Mouse (Mus musculus) mature B cell (primary cell): ENCODE measurements around the gene Gm11214.

Source experiments
- in situ Hi-C: fragments of 300-500 bp; cut with MboI; formaldehyde crosslinking; loops from 2 replicates; pipeline ENCODE4 v1.14.3; 2019

Gm11214 gene

DNA sequence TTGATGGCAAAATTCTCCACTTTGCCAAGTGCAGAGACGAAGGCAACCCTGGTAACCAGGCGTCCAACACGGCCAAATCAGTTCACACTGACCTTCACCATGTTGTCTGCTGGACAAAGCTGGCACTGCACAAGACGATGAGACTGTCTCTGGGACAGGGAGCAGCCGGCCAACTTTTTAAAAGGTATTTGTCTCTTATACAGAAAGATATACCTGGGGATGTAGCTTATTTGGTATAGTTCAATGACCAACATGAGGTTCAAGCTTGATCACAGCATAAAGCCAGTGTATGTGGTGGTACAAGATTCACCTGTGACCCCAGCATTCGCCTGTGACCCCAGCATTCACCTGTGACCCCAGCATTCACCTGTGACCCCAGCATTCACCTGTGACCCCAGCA is at the start of gene Gm11214:
Gene Gm11214 (minus strand): TSS at position 101 of the 400 bp plus-strand sequence.
- in situ Hi-C loops: no loop called here

DNA sequence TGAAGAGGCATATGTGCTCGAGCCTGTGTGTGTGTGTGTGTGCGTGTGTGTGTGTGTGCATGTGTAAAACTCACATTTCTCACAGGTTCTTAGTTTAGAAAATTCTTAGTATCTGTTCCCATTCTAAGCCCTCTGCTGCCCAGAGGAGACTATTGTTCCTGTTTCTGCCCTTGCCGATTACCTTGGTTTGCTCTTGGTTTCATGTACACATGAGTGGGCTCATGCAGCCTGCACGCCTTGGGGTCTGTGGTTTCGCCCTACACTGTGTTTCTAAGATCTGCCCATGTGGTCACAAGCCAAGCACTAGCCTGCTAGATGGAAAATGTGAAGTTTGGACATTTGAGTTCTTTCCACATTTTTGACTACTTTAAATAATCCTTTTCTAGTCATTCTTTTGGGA is 48.7 kb upstream of the Gm11214 start:
- in situ Hi-C loops: no loop called here

DNA sequence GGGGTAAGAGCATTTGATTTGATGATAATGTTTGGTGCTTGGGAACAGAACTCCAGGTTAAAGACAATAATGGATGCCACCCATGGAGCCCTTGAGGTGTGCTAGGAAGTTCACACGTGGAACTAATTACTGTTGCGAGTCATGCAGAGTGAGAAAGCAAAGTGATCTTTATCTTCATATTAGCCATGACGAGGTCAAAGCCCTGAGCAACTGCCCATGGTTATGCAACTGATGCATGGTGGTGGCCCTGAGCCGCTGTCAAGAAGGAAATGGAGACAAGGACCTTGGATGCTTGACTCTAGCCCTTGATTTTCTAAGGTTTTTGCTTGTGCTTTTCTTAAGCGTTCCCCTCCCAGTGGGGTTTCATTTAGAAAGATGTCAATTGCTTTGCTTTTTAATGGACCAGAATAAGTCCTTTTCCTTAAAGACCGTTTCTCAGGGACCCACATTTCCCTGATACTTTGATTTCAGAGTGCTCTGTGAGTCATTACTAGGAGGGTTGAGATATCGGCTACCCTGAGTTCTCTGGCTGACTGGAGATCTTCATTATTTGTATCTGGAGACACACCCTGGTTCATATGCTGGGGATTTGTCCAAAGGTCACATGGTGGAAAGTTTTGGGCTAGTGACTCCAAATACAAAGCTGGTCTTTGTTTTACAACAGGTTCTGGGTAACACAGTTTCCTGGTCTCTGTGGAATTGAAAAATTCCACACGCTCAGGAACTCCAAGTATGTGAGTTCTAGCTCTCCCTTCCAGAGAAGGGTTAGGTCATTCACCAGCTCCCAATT is 47.4 kb upstream of the Gm11214 start:
- in situ Hi-C loops: no loop called here

DNA sequence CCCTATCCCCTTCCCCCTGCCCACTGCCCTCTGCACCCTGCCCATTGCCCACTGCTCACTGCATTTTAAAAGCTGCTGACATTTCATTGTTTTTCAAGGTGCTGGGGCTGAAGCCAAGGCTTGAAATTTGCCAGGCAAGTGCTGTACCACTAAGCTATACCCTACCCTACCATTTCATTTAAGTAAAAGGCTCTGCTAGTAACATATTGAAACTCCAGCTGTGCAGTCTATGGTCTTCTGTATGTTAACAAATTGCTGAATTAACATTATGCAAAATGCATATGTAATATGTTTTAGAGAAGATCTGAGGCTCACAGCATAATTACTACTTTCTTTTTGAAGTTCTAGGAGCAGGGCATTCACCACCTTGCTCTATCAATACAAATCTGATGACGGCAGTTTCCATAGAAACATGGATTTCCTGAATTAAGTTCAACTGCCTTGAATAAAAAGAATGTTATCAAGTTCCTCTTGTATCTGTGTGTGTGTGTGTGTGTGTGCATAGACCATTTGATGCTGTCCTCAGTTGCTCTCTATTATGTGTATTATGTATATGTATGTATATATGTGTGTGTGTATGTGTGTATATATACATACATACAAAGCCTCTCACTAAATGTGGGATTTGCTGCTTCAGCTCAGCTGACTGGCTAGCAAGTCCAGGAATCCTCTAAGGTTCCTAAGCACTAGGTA is 43.2 kb upstream of the Gm11214 start:
- in situ Hi-C loops: no loop called here

DNA sequence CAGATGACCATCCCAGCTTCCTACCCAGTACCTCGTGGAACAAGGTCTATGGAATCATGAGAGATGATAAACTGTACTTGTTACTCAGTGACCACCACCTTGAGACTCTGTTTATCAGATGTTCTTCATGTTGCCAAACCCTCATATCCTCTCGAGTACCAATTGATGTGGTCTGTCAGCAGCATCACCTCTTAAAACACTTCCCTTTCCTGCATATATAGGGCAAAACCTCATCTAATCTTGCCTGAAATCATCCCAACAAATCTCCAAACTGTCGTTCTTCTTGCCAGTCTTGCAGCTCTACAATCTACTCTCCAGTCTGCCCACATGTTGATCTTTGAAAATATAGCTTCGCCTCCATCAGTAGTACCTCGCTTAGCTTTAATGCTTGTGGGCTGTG is 41.1 kb upstream of the Gm11214 start:
- in situ Hi-C loops: no loop called here

DNA sequence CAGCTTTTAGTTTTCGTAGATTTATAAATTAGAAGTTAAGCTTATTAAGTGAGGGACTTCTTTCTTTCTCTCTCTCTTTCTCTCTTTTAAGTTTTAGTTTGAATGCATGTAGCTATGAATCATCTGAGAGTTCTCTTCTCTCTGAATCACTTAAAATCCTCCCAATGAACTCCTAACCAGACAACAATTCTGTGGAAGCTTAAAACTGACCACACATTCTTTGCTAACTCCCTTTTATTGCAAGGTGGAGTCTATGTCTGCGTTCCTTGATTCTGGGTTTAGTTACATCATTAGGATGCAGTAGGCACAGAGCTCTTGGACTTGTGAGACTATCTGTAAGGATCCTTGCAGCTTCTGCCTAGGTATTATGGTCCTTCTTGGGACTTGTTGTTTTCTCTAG is 40.5 kb upstream of the Gm11214 start:
- in situ Hi-C loops: no loop called here

DNA sequence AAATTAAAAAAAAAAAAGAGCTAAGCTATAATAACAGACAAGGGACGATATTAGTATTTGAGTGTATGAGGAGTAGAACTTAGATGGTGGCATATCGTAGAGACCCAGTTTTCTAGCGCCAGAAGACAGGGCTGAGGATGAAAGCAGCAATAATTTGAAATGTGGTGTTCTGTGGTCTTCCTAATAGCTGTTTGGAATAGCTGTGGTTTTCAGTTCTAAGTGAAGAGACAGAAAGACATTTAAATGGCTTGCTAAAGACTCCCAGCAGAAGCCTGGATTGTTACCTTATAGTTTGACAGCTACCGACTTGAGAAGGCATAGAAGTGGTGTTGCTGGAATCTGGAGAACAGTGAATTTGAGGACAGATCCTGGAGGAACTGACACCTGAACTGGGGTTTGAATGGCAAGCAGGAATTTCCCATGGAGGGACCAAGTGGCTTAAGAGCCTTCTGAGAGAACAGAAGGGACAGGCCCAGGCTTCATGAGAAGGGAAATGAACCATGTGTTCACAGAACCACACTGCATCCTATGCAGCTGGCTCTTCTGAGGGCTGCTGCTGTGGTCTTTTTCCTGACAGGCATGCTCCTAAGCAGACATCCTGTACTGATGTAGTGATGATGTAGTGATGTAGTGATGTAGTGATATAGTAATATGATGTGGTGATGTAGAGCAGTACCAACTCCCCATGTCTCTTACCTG is 39.0 kb upstream of the Gm11214 start:
- in situ Hi-C loops: no loop called here

DNA sequence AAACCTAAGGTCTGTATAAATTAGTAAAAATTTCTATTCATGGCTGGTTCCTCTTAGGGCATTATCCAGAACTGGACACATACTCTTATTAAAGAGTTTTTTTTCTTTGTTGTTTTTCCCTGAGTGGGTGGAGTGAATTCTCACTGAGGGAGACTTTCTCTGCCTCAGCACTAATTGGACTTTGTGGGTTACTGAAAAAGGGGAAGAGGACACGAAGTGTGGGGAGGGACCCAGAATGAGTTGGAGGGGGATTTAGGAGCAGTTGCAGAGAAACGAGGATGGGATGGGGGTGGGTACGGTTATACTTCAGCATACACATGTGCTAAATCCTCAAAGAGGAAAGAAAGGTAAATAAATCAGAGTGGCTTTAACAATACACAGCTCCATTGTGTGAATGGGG is 36.6 kb upstream of the Gm11214 start:
- in situ Hi-C loops: no loop called here

DNA sequence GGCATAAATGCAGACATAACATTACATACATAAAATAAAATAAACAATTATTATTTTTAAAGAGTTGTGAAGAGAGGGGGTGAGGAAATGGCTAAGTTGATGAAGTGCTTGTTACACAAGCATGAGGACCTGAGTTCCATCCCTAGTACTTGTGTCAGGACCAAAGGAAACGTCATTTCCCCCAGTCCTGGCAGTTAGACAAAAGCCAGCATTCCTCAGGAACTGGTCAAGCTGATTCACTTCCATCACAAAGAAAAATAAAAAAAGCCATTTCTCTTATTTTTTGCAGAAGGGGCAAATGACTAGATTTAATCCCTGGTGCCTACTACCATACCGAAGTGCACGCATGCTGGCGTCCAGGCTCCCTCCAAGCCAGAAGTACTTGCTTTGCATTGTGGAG is 33.7 kb upstream of the Gm11214 start:
- in situ Hi-C loops: no loop called here

DNA sequence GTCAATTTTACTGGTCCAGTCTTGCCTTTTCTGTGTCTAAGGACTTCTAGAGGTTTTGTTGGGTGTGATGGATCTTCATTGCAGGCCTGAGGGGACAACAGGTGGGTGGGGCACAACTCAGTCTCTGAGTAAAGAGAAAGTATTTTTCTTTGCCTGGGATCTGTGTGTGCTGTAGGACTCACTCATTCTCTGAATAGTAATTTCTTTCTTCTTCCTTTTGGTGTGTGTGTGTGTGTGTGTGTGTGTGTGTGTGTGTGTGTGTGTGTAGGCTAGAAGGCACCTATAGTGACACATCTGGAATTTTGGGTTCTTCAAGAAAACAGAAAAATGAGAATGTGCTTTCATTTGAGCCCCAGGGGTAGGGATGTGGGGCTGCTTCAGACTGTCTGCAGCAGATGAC is 29.2 kb upstream of the Gm11214 start:
- in situ Hi-C loops: no loop called here

DNA sequence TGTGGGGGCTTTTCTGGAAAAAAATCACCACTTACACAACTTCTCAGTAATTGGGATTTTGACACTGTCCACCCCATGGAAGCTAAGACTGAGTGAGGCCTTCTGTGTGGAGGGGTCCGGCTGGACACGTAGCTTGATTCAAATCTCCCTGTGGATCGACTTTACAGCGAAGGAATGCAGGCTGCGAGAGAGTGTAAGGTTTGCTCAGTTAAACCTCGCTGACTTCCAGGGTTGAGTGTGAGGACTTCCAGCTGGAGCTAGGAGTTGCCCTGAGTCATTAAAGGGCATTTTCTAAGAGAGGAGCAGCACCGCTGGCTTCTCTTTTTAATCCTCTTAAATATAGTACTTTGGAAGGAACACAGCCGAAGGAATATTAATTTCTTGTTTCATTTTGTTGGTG is 24.2 kb upstream of the Gm11214 start:
- in situ Hi-C loops: no loop called here

DNA sequence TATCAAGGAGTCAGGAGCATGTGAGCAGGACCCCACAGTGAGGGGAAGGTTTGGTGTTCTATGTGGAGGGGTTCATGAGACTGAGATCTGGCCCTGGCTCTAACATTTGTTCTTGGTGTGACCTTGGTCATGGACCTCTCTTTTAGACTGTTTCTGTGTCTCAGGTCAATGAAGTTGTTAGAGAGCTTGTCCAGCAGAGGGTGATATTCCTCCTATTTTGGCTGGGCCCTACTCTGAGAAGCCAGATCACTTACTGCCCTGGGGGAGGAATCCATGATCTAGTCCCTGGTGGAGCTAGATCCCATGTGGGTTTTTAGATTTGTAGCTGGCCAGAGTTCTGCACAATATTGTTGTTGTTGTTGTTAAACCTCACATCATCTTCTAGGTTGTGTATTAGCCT is 23.0 kb upstream of the Gm11214 start:
- in situ Hi-C loops: no loop called here

DNA sequence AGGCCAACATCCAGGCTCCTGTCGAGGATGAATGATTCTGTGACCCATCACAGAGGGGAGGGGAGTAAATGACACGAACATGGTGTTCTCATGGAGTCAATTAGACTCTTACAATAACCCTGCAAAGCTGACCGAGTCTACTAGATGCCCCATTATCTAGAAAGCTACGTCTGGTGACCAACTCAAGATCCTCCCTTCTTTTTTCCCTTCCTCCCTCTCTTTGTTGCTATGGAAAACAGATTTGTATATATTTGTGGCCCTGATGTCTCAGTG is 22.0 kb upstream of the Gm11214 start:
- in situ Hi-C loops: no loop called here

DNA sequence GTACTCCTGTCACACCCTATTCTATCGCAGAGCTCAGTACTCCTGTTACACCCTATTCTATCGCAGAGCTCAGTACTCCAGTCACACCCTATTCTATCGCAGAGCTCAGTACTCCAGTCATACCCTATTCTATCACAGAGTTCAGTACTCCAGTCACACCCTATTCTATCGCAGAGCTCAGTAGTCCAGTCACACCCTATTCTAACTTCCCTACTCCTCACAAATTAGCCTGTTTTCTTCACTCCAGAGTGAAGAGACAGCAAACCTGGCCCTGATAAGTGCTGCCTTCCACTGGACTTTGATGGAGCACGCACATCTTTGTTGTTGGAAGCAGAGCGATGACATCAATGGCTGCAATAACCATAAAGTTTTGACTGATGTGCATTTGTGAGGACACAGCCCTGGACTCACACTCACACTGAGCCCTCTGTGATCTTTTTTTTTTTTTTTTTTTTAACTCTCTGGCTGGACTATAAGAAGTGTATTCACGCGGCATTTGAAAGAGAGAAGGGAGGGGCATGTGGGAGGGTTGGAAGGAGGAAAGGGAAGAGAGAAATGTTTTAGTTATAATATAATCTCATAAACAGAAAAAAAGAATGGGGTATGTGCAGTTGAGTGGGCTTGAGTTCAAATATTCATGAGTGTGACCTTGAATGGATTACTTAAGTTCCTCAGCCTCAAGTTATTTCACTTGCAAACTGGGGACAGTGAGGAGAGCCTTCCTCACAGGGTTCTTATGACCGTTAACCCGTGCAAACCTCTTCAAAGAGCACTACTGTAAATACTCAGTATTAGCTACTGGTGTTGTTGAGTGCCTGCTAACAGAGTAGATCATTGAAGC is 21.5 kb upstream of the Gm11214 start:
- in situ Hi-C loops: no loop called here

DNA sequence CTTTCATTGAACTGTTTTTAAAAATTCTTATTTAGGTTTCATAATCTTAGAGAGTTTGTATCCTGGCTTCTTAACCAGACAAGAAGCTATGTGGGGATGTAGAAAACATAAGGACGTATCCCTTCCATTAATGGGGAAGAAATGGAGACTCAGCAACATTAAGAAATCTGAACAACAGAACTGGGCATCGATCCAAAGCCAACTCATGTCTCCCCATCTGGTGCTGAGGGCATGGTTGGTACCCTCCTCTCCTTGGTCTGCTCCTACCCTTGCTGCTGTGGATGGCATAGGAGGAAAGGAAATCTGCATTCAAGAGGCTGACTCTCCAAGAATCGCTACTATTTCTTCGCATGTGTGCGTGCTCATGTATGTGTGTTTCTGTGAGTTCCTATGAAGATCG is 20.5 kb upstream of the Gm11214 start:
- in situ Hi-C loops: no loop called here

DNA sequence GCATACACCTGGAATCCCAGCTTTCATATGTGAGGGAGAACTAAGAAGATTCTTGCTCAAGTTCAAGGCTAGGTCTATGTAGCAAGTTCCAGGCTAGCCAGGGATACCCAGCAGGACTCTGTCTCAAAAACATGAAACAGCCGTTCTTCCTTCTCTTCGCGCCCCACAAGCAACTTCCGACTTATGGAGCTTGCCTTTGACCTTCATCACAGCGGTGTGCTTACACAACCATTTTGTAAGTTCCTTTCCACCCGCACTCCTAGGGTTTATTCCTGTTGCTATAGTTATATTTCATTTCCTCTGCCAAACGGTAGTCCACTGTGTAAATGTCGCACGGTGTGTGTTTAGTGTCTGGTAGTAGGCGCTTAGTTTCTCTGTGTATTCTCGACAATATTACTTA is 19.9 kb upstream of the Gm11214 start:
- in situ Hi-C loops: no loop called here

DNA sequence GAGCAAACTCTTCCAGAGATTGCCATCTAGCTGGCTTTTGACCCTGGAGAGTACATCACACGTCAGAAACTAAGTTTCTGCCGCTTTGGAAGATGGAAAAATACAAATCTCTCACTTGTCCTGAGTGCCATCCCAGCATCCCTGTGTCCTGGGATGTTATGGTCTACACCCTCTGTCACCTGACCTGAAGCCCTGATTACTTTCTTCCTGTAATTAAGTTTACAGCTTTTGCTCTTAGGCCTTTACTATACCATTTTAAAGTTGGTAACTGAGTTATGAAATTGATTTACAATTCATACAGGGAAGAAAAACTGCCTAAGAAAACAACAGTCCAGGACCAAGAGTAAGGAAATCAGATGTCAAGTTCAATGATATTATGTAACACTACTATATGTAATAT is 19.3 kb upstream of the Gm11214 start:
- in situ Hi-C loops: no loop called here

DNA sequence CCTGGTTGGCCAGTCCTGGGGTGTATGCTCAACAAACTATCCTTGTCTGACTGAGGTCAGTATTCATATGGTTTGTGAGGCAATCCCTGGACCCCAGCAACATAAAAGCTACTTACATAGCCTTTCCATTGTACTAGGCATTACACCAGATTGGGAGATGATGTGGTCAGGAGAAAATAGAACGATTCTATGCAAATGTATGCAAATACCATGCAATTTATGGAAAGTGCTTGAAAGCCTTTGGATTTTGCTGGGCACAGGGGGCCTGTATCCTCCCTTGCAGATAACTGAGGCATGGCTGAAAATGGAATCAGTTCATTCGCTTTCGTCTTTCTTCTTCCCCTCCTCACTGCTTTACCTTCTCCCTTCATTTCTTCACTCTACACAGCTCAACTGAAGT is 18.4 kb upstream of the Gm11214 start:
- in situ Hi-C loops: no loop called here

DNA sequence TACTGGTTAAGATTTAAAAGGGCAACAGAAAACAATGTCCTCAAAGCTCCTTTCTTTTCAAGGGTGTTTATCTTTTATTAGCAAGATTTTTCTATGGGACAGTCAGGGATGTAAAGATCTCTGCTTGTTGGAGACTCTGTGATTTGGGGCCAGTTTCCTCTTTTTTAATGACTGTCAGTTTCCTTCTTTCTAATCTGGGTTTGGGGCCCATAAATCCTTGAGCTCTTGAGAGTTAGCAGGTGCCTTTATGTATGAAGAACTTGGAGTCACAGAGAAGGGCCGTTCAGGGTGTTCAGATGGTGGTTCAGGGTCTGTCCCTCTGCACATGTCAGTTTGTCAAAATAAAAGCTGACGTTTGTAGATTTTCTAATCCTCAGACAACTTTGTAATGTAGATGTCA is 11.9 kb upstream of the Gm11214 start:
- in situ Hi-C loops: no loop called here

DNA sequence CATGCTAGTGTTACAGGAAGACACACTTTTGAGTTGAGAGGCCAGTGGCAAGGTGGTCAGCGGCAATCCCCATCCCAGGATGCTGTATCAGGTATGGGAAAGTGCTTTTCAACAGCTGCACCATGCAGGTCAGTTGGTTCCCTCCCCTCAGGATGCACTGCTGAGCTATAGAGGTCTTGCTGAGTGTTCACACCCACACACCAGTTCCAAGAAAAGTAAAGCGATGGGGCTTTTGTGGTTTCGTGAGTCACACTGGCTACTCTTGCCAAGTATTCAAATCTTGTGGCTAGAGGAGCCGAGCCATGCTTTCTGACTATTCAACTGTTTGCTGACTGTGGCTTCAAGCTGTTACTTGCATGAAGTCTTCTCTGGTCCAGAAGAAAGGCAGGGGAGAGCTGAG is 5.1 kb upstream of the Gm11214 start:
- in situ Hi-C loops: no loop called here

DNA sequence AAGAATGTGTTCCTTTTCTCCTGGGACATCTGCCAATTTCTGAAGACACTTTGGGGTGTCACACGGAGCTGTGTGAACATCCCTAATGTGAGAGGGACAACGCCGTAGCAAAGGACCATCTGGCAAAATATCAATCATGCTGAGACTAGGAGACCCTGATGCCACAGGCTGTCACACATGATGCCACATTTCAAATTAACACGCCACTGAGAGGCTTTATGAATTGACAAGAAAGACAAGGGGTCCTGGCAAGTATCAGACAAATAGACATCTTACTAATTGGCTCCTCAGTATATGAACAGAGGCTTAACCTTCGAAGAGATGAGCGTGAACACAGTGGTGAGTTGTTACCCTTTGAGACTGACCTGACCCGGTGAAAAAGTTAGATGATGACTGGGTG is 2.6 kb upstream of the Gm11214 start:
- in situ Hi-C loops: no loop called here

DNA sequence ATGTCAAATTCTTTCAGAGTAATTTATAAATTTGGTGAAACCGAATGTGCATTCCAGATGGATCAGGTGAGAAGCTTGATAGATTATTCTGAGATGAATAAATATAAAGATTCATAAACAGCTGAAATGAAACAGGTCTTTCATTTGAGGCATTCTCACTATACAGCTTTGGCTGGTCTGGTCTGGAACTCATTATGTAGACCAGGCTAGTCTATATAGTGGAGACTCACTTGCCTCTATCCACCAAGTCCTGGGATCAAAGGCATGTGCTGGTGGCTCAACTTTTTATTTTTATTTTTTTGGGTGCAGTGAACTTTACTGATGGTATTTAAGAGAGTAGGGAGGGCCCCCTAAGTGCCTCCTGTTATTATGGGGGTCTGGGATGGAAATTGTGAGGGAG is 1.3 kb downstream of the Gm11214 start:
- in situ Hi-C loops: no loop called here
